ENCODE assay signal across 8 mouse cellular contexts in the genomic region with DNA sequence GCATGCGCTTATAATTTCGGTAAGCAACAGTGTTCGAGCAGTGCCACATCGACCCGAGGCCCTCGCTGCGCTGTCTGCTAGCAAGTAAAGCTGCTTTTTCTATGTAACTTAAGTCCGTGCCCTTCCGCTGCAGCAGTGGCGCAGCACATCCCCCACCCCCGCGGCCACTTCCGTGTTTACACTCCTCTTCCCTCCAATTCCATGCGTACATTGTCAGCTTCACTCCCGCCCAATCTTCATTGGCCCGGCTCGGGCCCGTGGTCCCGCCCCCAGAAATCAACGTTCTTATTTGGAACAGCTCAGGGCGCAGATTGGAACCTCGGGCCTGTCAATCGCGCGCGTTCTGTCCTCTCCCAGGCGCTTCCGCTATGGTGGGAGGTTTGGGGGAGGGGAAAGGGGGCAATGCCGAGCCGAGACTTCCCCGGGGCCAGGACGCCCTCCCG. TPM values are rescaled to one million over a fixed set of nuclear protein-coding genes. Genes with fewer than 3 reads are reported as not detected.
DNase-seq lines count a peak whose midpoint lies in the region; ATAC-seq and TF ChIP-seq lines count a peak whose summit lies in the region.

No protein-coding gene starts in this region.

- H3K36me3 ChIP-seq in kidney, embryonic 14.5 days (ENCODE audit: control insufficient read depth, insufficient read depth, low read length) = no peaks in the 10 kb centered on the region
- H3K36me3 ChIP-seq in limb, embryonic 15.5 days = no peaks in the 10 kb centered on the region

- peak overlapping the region; percentile 93 for H3K9ac ChIP-seq in kidney, embryonic 14.5 days (ENCODE audit: low read depth, low read length)
- no peak overlapping the region for H3K9ac ChIP-seq in limb, embryonic 15.5 days

- peak overlapping the region; percentile 77 for H3K4me3 ChIP-seq in bone marrow macrophage, adult 2 months (ENCODE audit: insufficient read depth, low read length)
- H3K4me3 ChIP-seq in embryonic fibroblast, embryonic 13.5 days (ENCODE audit: insufficient read depth, low read length) = peak overlapping the region; percentile 81
- H3K4me3 ChIP-seq in kidney, embryonic 14.5 days (ENCODE audit: low read length) = peak overlapping the region; percentile 99
- peak overlapping the region; percentile 96 for H3K4me3 ChIP-seq in limb, embryonic 15.5 days

- no peaks in the 10 kb centered on the region for H3K9me3 ChIP-seq in kidney, embryonic 14.5 days (ENCODE audit: control insufficient read depth, low read length)
- H3K9me3 ChIP-seq in limb, embryonic 15.5 days = no peaks in the 10 kb centered on the region

- no peak for TF ChIP-seq POLR2A in bone marrow macrophage, adult 2 months (IDR thresholded peaks at IDR 0.05; ENCODE audit: borderline replicate concordance, low read depth, low read length)
- TF ChIP-seq POLR2A in embryonic fibroblast, embryonic 13.5 days (IDR thresholded peaks at IDR 0.05; ENCODE audit: low read depth, low read length) = peak; percentile 61; the same call in 1 of the 2 replicates

- H3K27me3 ChIP-seq in kidney, embryonic 14.5 days (ENCODE audit: control insufficient read depth, insufficient read depth, low read length) = no peaks in the 10 kb centered on the region
- H3K27me3 ChIP-seq in limb, embryonic 15.5 days = no peaks in the 10 kb centered on the region

- under 1% methylated on average over 33 of the region's 33 CpGs for WGBS in kidney, embryonic 14.5 days
- WGBS in limb, embryonic 15.5 days = 0% methylated on average over 32 of the region's 33 CpGs

- H3K4me2 ChIP-seq in kidney, embryonic 14.5 days (replicated peaks; ENCODE audit: low read depth, low read length) = peak overlapping the region; percentile 69
- H3K4me2 ChIP-seq in limb, embryonic 15.5 days = peak overlapping the region; percentile 60

- peak overlapping the region; percentile 98 for H3K27ac ChIP-seq in bone marrow macrophage, adult 2 months (ENCODE audit: insufficient read depth, low read depth, low read length)
- peak overlapping the region; percentile 91; the same call in 1 of the 2 replicates for H3K27ac ChIP-seq in embryonic fibroblast, embryonic 13.5 days (ENCODE audit: insufficient read depth, low read length)
- peak overlapping the region; percentile 99 for H3K27ac ChIP-seq in kidney, embryonic 14.5 days (ENCODE audit: low read depth, low read length)
- H3K27ac ChIP-seq in limb, embryonic 15.5 days = peak overlapping the region; percentile 99

- TF ChIP-seq CTCF in bone marrow macrophage, adult 2 months (IDR thresholded peaks at IDR 0.05; ENCODE audit: low read depth, low read length) = no peak
- no peak for TF ChIP-seq CTCF in embryonic fibroblast, embryonic 13.5 days (IDR thresholded peaks at IDR 0.05; ENCODE audit: borderline replicate concordance, insufficient read depth, low read length)

- peak; percentile 98 for ATAC-seq in kidney, embryonic 14.5 days (ENCODE audit: low FRiP score, low TSS enrichment)
- ATAC-seq in limb, embryonic 15.5 days (ENCODE audit: insufficient number of reproducible peaks, low FRiP score, low TSS enrichment, low read depth) = peak; percentile 99

- peaks cover 14% of the 10 kb centered on the region for H3K4me1 ChIP-seq in bone marrow macrophage, adult 2 months (ENCODE audit: control insufficient read depth, insufficient read depth, low read length)
- H3K4me1 ChIP-seq in embryonic fibroblast, embryonic 13.5 days (ENCODE audit: control insufficient read depth, insufficient read depth, low read length) = peaks cover 4% of the 10 kb centered on the region; the same call in 1 of the 2 replicates
- peaks cover 4% of the 10 kb centered on the region; the same call in 1 of the 2 replicates for H3K4me1 ChIP-seq in kidney, embryonic 14.5 days (ENCODE audit: control insufficient read depth, insufficient read depth, low read length)
- H3K4me1 ChIP-seq in limb, embryonic 15.5 days = peaks cover 11% of the 10 kb centered on the region; the same call in 1 of the 2 replicates

- DNase-seq in B cell, adult 2 months = peak; percentile 97 to 99
- peak; percentile 98 to 99 for DNase-seq in heart, adult 9 months (ENCODE audit: low spot score in 2 of 2)
- peak; percentile 97 to 98 for DNase-seq in monocyte, adult 2 months (ENCODE audit: low read depth in 1 of 2, low spot score in 2 of 2)
- DNase-seq in spleen, postnatal 36 days (ENCODE audit: low spot score in 2 of 2) = peak; percentile 100

RNA-seq across cellular contexts. Expression of gene Noct, which starts 51.7 kb away (rescaled TPM):
- 8.3 and 9.2 TPM in 2 replicates for polyA plus RNA-seq in bone marrow macrophage, adult 2 months (2012; ENCODE audit: insufficient read depth, insufficient read length, missing spikeins)
- 17.3 and 25.5 TPM in 2 replicates for polyA plus RNA-seq in embryonic fibroblast, embryonic 13.5 days (2011; ENCODE audit: insufficient read length, low read depth, missing spikeins)
- polyA plus RNA-seq in kidney, embryonic 14.5 days (2014; fragmentation: Nextera tagmentation; extraction: Ambion mirVana) = 8.0 and 10.4 TPM in 2 replicates
- polyA plus RNA-seq in limb, embryonic 15.5 days (2015; fragmentation: Nextera tagmentation; extraction: Ambion mirVana) = 7.6 and 8.7 TPM in 2 replicates

Comparison
In these comparisons a context has a peak if more than half of its experiments do, and no peak if none do; other contexts are left out.
1. Peak in every context shown above with its lines: DNase-seq, ATAC-seq, H3K4me3 ChIP-seq and H3K27ac ChIP-seq.